Mouse (Mus musculus) hindbrain, embryonic 16.5 days (tissue): ENCODE data around the gene Insig2. TPM values are rescaled to one million over a fixed set of nuclear protein-coding genes. Genes with fewer than 3 reads are reported as not detected.

Source experiments
- ATAC-seq: fragments of 200-750 bp; cut with Nextera tagmentation; 2 replicates; pipeline ENCODE4 v1.8.0; 2017; ENCODE audit warnings: moderate TSS enrichment, moderate library complexity
- H3K27ac ChIP-seq: fragments of 300-500 bp; sonication (generic); 2 replicates; pipeline ENCODE4 v1.5.1; 2014; ENCODE audit warnings: low read depth, mild to moderate bottlenecking, control low read depth, low read length, moderate library complexity
- H3K27me3 ChIP-seq: fragments of 300-500 bp; sonication (generic); replicated peaks from 2 replicates; pipeline ENCODE4 v1.6.1; 2014; ENCODE audit warnings: low read length; ENCODE audit not compliant: control insufficient read depth, insufficient read depth
- H3K36me3 ChIP-seq: fragments of 300-500 bp; sonication (generic); 2 replicates; pipeline ENCODE4 v1.6.1; 2014; ENCODE audit warnings: mild to moderate bottlenecking, low read length, moderate library complexity, mixed read lengths; ENCODE audit not compliant: control insufficient read depth, insufficient read depth
- H3K4me1 ChIP-seq: fragments of 300-500 bp; sonication (generic); 2 replicates; pipeline ENCODE4 v1.6.1; 2014; ENCODE audit warnings: low read depth, low read length; ENCODE audit not compliant: control insufficient read depth, insufficient read depth
- H3K4me2 ChIP-seq: fragments of 300-500 bp; sonication (generic); 2 replicates; pipeline ENCODE4 v1.6.1; 2014; ENCODE audit warnings: mild to moderate bottlenecking, low read length, control low read depth, moderate library complexity
- H3K4me3 ChIP-seq: fragments of 300-500 bp; sonication (generic); 2 replicates; pipeline ENCODE4 v1.5.1; 2014; ENCODE audit warnings: mild to moderate bottlenecking, low read length, control low read depth, moderate library complexity
- H3K9ac ChIP-seq: fragments of 300-500 bp; sonication (generic); 2 replicates; pipeline ENCODE4 v1.6.1; 2014; ENCODE audit warnings: low read depth, mild to moderate bottlenecking, control low read depth, low read length, moderate library complexity
- H3K9me3 ChIP-seq: fragments of 300-500 bp; sonication (generic); 2 replicates; pipeline ENCODE4 v1.6.1; 2014; ENCODE audit warnings: mild to moderate bottlenecking, low read length, moderate library complexity; ENCODE audit not compliant: control insufficient read depth
- WGBS: fragments of 180-500 bp; shearing (Covaris S2); extraction: QIAGEN DNeasy Blood & Tissue Kit; methylation state at CpG from one replicate; pipeline ENCODE4 v1.1.7; 2014; 5-methylcytosine and 5-hydroxymethylcytosine counted together
- polyA plus RNA-seq: library from polyadenylated mRNA; unstranded; fragments of >200 nt; fragmentation: Nextera tagmentation; extraction: Ambion mirVana; gene quantifications from 2 replicates; pipeline ENCODE4 v1.2.1, GENCODE M21; 2015

The Insig2 gene
- polyA plus RNA-seq, 1 experiment from 2014 or later = 46.8 TPM

GRCm38 (mm10) chr1:121359680-121360079, 27.3 kb upstream of the Insig2 start:
- no peak overlapping the region; the same call in 1 of the 2 replicates for H3K9ac ChIP-seq
- no peaks in the 10 kb centered on the region for H3K36me3 ChIP-seq
- H3K4me3 ChIP-seq = no peak overlapping the region
- H3K4me2 ChIP-seq = no peak overlapping the region
- no peaks in the 10 kb centered on the region for H3K27me3 ChIP-seq
- H3K4me1 ChIP-seq = no peaks in the 10 kb centered on the region
- no peak overlapping the region for H3K27ac ChIP-seq
- no peak for ATAC-seq
- H3K9me3 ChIP-seq = no peaks in the 10 kb centered on the region
- 88% methylated on average over 12 of the region's 12 CpGs for WGBS

- H3K27me3 ChIP-seq = no peaks in the 10 kb centered on the region
- no peak overlapping the region for H3K4me3 ChIP-seq
- H3K4me2 ChIP-seq = no peak overlapping the region
- ATAC-seq = no peak
- H3K4me1 ChIP-seq = no peaks in the 10 kb centered on the region
- no peaks in the 10 kb centered on the region for H3K36me3 ChIP-seq
- no peak overlapping the region for H3K27ac ChIP-seq
- H3K9me3 ChIP-seq = no peaks in the 10 kb centered on the region
- no peak overlapping the region for H3K9ac ChIP-seq
These were observed 21.4 kb upstream of the Insig2 start for GRCm38 (mm10) chr1:121353779-121354178.

- ATAC-seq = no peak
- H3K4me1 ChIP-seq = no peaks in the 10 kb centered on the region
- no peak overlapping the region for H3K4me3 ChIP-seq
- H3K4me2 ChIP-seq = no peak overlapping the region
- H3K27me3 ChIP-seq = no peaks in the 10 kb centered on the region
- H3K27ac ChIP-seq = no peak overlapping the region
- no peaks in the 10 kb centered on the region for H3K9me3 ChIP-seq
- WGBS = 97% methylated on average over 3 of the region's 3 CpGs
- H3K36me3 ChIP-seq = no peaks in the 10 kb centered on the region
- no peak overlapping the region for H3K9ac ChIP-seq
These were observed 18.6 kb upstream of the Insig2 start for GRCm38 (mm10) chr1:121351037-121351436.

- H3K9ac ChIP-seq = no peak overlapping the region
- H3K4me2 ChIP-seq = no peak overlapping the region
- 91% methylated on average over 13 of the region's 13 CpGs for WGBS
- no peaks in the 10 kb centered on the region for H3K9me3 ChIP-seq
- H3K4me1 ChIP-seq = no peaks in the 10 kb centered on the region
- no peak for ATAC-seq
- no peaks in the 10 kb centered on the region for H3K36me3 ChIP-seq
- no peaks in the 10 kb centered on the region for H3K27me3 ChIP-seq
- no peak overlapping the region for H3K4me3 ChIP-seq
- no peak overlapping the region for H3K27ac ChIP-seq
These were observed 18.2 kb upstream of the Insig2 start for GRCm38 (mm10) chr1:121350616-121351015.

- Histone ChIP-seq H3K27ac (no peak overlapping the region), H3K4me3 (no peak overlapping the region), H3K9me3 (no peaks in the 10 kb centered on the region), H3K36me3 (no peaks in the 10 kb centered on the region), H3K4me1 (no peaks in the 10 kb centered on the region), H3K9ac (no peak overlapping the region), H3K27me3 (no peaks in the 10 kb centered on the region), H3K4me2 (no peak overlapping the region)
- no peak for ATAC-seq
- WGBS = 85% methylated on average over 4 of the region's 4 CpGs
These were observed 16.8 kb upstream of the Insig2 start for GRCm38 (mm10) chr1:121348875-121349847.

GRCm38 (mm10) chr1:121343966-121344365, 11.6 kb upstream of the Insig2 start:
- 74% methylated on average over 5 of the region's 5 CpGs for WGBS
- no peaks in the 10 kb centered on the region for H3K27me3 ChIP-seq
- no peak overlapping the region for H3K4me2 ChIP-seq
- H3K9me3 ChIP-seq = no peaks in the 10 kb centered on the region
- H3K27ac ChIP-seq = no peak overlapping the region
- ATAC-seq = no peak
- H3K36me3 ChIP-seq = no peaks in the 10 kb centered on the region
- no peak overlapping the region for H3K4me3 ChIP-seq
- H3K9ac ChIP-seq = no peak overlapping the region
- H3K4me1 ChIP-seq = no peaks in the 10 kb centered on the region

- no peaks in the 10 kb centered on the region for H3K27me3 ChIP-seq
- no peak overlapping the region for H3K27ac ChIP-seq
- no peak for ATAC-seq
- H3K4me1 ChIP-seq = no peaks in the 10 kb centered on the region
- no peak overlapping the region for H3K4me3 ChIP-seq
- H3K9me3 ChIP-seq = no peaks in the 10 kb centered on the region
- no peak overlapping the region for H3K9ac ChIP-seq
- 82% methylated on average over 4 of the region's 4 CpGs for WGBS
- no peaks in the 10 kb centered on the region for H3K36me3 ChIP-seq
- H3K4me2 ChIP-seq = no peak overlapping the region
These were observed 3.4 kb upstream of the Insig2 start for GRCm38 (mm10) chr1:121335789-121336188.

GRCm38 (mm10) chr1:121333986-121334703, 1.8 kb upstream of the Insig2 start:
- no peak for ATAC-seq
- H3K9me3 ChIP-seq = no peaks in the 10 kb centered on the region
- no peaks in the 10 kb centered on the region for H3K4me1 ChIP-seq
- no peaks in the 10 kb centered on the region for H3K36me3 ChIP-seq
- no peak overlapping the region for H3K27ac ChIP-seq
- no peaks in the 10 kb centered on the region for H3K27me3 ChIP-seq
- H3K9ac ChIP-seq = no peak overlapping the region
- H3K4me2 ChIP-seq = no peak overlapping the region
- H3K4me3 ChIP-seq = no peak overlapping the region
- WGBS = 96% methylated on average over 4 of the region's 4 CpGs

- no peaks in the 10 kb centered on the region for H3K9me3 ChIP-seq
- no peak for ATAC-seq
- 95% methylated on average over 2 of the region's 2 CpGs for WGBS
- H3K9ac ChIP-seq = no peak overlapping the region
- H3K4me2 ChIP-seq = no peak overlapping the region
- peaks cover 16% of the 10 kb centered on the region for H3K4me1 ChIP-seq
- no peak overlapping the region for H3K27ac ChIP-seq
- H3K36me3 ChIP-seq = no peaks in the 10 kb centered on the region
- H3K4me3 ChIP-seq = no peak overlapping the region
- H3K27me3 ChIP-seq = no peaks in the 10 kb centered on the region
These were observed 1.8 kb downstream of the Insig2 start for GRCm38 (mm10) chr1:121330621-121331020.
